Mouse (Mus musculus): Measurements from ENCODE around the gene Colca2.

DNA sequence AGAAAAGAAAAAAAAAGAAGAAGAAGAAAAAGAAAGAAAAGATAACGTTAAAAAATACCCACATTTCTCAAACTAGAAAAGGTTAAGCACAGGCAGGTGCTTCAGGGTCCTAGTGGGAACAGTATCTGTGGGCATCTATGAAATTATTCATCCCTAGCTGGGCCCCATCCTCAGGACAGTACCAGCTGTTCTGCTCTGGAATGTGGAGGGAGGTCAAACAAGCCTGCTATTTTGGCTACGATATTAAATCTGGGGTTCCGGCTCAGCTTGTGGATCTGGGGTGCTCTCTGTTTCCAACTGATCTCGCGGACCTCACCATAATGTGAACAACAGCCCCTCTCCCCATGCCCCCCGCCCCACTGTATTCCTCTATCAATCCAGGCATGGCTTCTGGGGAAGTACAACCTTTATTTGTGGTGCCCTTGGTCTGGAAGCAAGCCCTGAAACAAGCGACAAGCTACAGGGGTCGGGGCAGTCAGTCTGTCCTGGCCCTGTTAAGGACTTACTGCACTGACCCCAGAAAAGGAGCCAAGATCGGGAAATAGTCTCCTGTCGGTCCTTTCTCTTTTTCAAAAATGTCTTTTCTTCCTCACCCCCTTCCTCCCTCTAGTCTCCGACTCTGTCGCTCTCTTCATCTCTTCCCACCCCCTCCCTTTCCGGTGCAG lies 403 bp downstream of the Colca2 start:
- TF ChIP-seq CTCF (IDR thresholded peaks at IDR 0.05; ENCODE audit: borderline replicate concordance, control insufficient read depth, extremely low read depth, insufficient read depth, low read length, poor library complexity) = no peak
- no peak for TF ChIP-seq POLR2A (IDR thresholded peaks at IDR 0.05; ENCODE audit: control insufficient read depth, extremely low read depth, insufficient read depth, low read length, poor library complexity)
